Mouse (Mus musculus) hindbrain, embryonic 15.5 days (tissue): ENCODE data around the gene Zfp428. TPM values are rescaled to one million over a fixed set of nuclear protein-coding genes. Genes with fewer than 3 reads are reported as not detected.

ENCODE experiments used
- ATAC-seq: fragments of 200-750 bp; cut with Nextera tagmentation; 2 replicates; pipeline ENCODE4 v1.8.0; 2017; ENCODE audit warnings: low read depth, moderate number of reproducible peaks, moderate TSS enrichment; ENCODE audit not compliant: low FRiP score
- H3K27ac ChIP-seq: fragments of 300-500 bp; sonication (generic); replicated peaks from 2 replicates; pipeline ENCODE4 v1.5.1; 2015; ENCODE audit warnings: mild to moderate bottlenecking, inconsistent platforms
- H3K27me3 ChIP-seq: fragments of 300-500 bp; sonication (generic); 2 replicates; pipeline ENCODE4 v1.6.1; 2015; ENCODE audit warnings: control low read depth, inconsistent platforms
- H3K36me3 ChIP-seq: fragments of 300-500 bp; sonication (generic); 2 replicates; pipeline ENCODE4 v1.6.1; 2015; ENCODE audit warnings: control low read depth, inconsistent platforms
- H3K4me1 ChIP-seq: fragments of 300-500 bp; sonication (generic); replicated peaks from 2 replicates; pipeline ENCODE4 v1.6.1; 2015; ENCODE audit warnings: control low read depth, inconsistent platforms
- H3K4me2 ChIP-seq: fragments of 300-500 bp; sonication (generic); 2 replicates; pipeline ENCODE4 v1.6.1; 2015; ENCODE audit warnings: moderate library complexity, mild to moderate bottlenecking, inconsistent platforms
- H3K4me3 ChIP-seq: fragments of 300-500 bp; sonication (generic); 2 replicates; pipeline ENCODE4 v1.5.1; 2015; ENCODE audit warnings: mild to moderate bottlenecking, inconsistent platforms
- H3K9ac ChIP-seq: fragments of 300-500 bp; sonication (generic); 2 replicates; pipeline ENCODE4 v1.6.1; 2015; ENCODE audit warnings: inconsistent platforms
- H3K9me3 ChIP-seq: fragments of 300-500 bp; sonication (generic); 2 replicates; pipeline ENCODE4 v1.6.1; 2016; ENCODE audit warnings: control low read depth, inconsistent platforms
- WGBS: fragments of 180-500 bp; shearing (Covaris S2); methylation state at CpG from one replicate; pipeline ENCODE4 v1.1.7; 2015; 5-methylcytosine and 5-hydroxymethylcytosine counted together
- polyA plus RNA-seq: library from polyadenylated mRNA; unstranded; fragments of >200 nt; fragmentation: Nextera tagmentation; extraction: Ambion mirVana; gene quantifications from 2 replicates; pipeline ENCODE4 v1.2.1, GENCODE M21; 2015

The Zfp428 gene
- polyA plus RNA-seq = 281 and 307 TPM in 2 replicates

DNA sequence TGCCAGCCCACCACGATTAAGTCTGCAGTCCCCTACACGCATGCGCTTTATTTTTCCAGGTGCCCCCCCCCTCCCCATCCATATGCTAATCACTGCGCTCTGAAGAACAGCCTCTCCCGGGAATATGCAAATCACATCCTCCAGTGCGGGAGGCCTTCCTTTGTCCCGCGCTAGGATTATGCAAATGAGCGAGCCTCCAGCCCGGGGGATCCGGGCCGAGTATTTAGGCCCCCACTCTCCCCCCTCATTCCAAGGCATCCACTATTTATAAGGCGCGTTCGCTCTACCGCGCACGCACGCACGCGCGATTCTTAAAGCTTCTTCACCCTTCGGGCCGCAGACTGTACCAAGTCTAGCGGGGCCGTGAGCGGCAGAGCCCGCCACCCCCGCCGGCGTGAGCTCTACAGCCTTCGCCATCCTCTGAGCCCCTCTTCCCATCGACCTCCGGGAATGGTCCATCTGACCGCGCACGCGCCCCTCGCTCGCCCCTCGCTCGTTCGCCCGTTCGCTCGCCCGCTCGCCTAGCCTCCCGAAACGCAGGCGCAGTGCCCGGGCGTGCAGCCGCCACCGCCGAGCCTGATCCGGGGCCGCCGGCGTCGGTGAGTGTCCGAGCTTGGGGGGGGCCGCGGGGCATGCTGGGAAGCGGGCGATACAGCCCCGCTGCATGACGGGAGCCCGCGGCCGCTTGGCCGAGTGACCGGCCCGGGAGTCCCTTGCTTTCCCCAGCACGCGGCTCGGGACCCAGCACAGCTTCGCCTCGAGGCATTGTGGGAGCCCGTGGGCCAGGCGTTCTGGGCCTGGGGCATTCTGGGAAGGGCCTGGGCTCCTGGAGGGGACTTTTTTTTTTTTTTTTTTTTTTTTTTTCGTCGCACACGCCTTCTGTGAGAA is at the start of gene Zfp428:
Gene Zfp428, plus strand, starts transcription at position 169 of the 888 bp plus-strand sequence.
- peak within 1 kb of the TSS; percentile 100 for H3K27ac ChIP-seq
- no peaks in the 10 kb centered on the region for H3K27me3 ChIP-seq
- peak; percentile 93 for ATAC-seq
- H3K9ac ChIP-seq = peak within 1 kb of the TSS; percentile 85
- peak within 1 kb of the TSS; percentile 72 for H3K4me2 ChIP-seq
- peaks cover 57% of the 10 kb centered on the region for H3K4me1 ChIP-seq
- 0 out of 2 replicates have a peak, but pooled peaks cover 16% of the 10 kb centered on the region for H3K36me3 ChIP-seq
- under 1% methylated on average over 84 of the region's 84 CpGs for WGBS
- no peaks in the 10 kb centered on the region for H3K9me3 ChIP-seq
- peak within 1 kb of the TSS; percentile 68 for H3K4me3 ChIP-seq

- Histone ChIP-seq H3K4me1 (peaks cover 5% of the 10 kb centered on the region), H3K9me3 (no peaks in the 10 kb centered on the region), H3K36me3 (no peaks in the 10 kb centered on the region), H3K27me3 (no peaks in the 10 kb centered on the region), H3K4me2 (no peak overlapping the region), H3K4me3 (no peak overlapping the region), H3K27ac (no peak overlapping the region), H3K9ac (no peak overlapping the region)
- WGBS = 73% methylated on average over 10 of the region's 10 CpGs
- no peak for ATAC-seq
Measured at GRCm38 (mm10) chr7:24457726-24458370, 49.0 kb upstream of the Zfp428 start.

- no peak overlapping the region for H3K27ac ChIP-seq
- 80% methylated on average over 5 of the region's 5 CpGs for WGBS
Measured at GRCm38 (mm10) chr7:24459440-24459839, 47.4 kb upstream of the Zfp428 start.

DNA sequence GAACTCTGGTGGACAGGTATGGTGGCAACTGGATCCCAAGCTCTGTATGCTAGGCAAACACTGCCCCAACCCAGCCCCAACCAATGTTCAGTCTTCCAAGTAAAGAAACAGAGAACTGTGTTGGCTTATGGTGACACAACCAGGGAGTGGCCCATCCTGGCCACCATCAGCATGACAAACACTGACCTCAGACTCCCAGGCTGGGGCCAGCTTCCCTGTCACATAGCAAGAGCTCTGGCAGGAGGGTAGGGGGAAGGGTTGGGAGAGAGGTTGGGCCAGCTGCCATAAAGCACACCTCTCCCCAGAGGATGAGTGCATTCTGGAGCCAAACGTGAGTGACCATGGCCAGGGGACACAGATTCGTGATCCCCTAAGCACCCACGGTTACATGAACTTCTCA is 47.0 kb upstream of the Zfp428 start:
- no peak overlapping the region for H3K4me2 ChIP-seq
- WGBS = 61% methylated on average over 3 of the region's 3 CpGs
- no peak for ATAC-seq

More at GRCm38 (mm10) chr7:24459440-24459839, 47.4 kb upstream of the Zfp428 start:
- H3K4me1 ChIP-seq = peaks cover 9% of the 10 kb centered on the region
- H3K27me3 ChIP-seq = no peaks in the 10 kb centered on the region
- no peak overlapping the region for H3K4me2 ChIP-seq
- no peaks in the 10 kb centered on the region for H3K36me3 ChIP-seq
- no peak for ATAC-seq
- H3K4me3 ChIP-seq = no peak overlapping the region
- H3K9me3 ChIP-seq = no peaks in the 10 kb centered on the region
- H3K9ac ChIP-seq = no peak overlapping the region

DNA sequence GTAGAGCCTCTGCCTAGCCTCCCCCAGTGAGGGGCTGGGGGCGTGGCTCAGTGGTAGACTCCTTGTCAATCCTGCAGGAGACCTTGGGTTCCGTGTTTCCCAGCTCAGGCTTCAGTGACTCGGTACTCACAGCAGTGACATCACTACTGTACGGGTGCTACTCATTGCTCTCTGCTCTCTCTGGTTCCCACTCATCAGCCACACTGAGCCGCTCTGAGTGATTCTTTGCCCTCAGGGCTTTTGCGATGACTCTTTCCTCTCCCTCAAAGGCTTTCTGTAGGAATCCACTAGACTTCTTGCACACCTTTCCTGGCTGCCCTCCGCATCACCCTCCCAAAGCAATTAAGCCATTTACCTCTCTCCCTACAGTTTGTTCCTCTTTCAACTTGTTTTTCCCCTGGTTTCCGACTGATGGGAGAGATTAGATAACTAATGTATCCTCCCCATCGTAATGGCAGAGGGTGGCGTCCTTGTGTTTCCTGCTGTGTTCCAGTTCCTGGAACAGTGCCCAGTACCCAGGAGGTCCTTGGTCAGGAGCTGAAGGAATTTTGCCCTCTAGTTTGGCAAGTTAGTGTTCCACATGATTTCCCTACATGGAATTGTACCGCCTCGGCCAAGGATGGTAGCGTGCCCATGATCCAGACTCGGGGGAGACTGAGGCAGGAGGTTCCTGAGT is 45.3 kb upstream of the Zfp428 start:
- Histone ChIP-seq H3K4me3 (no peak overlapping the region), H3K36me3 (no peaks in the 10 kb centered on the region), H3K9ac (no peak overlapping the region), H3K4me1 (peaks cover 9% of the 10 kb centered on the region), H3K9me3 (no peaks in the 10 kb centered on the region), H3K27ac (no peak overlapping the region), H3K27me3 (no peaks in the 10 kb centered on the region), H3K4me2 (no peak overlapping the region)
- 63% methylated on average over 14 of the region's 14 CpGs for WGBS
- ATAC-seq = no peak

More for the DNA sequence above, 47.0 kb upstream of the Zfp428 start:
- no peak overlapping the region for H3K27ac ChIP-seq
- no peak overlapping the region for H3K4me3 ChIP-seq
- H3K4me1 ChIP-seq = peaks cover 9% of the 10 kb centered on the region
- H3K9me3 ChIP-seq = no peaks in the 10 kb centered on the region
- H3K27me3 ChIP-seq = no peaks in the 10 kb centered on the region
- no peak overlapping the region for H3K9ac ChIP-seq
- no peaks in the 10 kb centered on the region for H3K36me3 ChIP-seq

DNA sequence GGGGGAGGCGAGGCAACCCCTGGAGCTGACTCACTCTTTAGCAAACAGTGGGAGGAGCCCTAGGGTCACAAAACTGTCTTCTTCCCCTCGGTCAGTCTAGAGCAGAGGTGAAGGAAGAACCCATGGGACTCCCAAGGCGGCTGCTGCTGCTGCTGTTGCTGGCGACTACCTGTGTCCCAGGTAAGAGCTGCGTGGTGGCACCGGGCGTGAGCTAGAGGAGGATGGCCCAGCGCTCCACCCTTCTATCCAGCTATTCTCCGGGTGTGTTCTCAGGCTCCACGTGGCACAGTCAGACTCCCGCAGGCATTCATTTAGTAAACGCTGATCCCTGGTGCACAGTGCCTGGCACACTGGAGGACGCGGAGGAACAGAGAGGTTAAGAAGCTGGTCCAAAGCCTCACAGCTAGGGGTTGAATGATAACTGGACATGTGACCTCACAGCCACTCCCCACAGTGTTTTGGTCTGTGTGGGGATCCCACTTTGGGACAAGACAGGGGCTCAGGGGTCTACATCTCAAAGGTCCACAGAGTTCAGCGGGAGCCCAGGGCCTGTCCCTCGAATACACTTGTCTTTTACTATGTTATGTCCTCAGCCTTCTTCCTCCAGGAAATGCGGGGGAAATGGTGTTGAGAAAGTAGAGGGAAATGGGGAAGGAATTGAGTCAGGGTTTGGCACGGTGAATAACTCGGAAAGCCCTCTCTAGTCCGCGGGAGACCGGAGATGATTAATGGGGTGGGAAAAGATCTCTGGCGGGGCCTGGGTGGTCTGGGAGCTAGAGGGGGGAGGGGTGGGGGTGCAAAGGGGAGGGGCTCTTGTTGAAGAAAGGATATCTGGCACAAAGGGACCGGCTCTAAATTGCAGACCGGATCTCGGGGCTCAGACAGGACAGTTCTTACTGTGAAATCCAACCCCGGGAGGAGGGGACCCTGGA is 44.2 kb upstream of the Zfp428 start, which contains the start of gene Plaur:
Gene Plaur, plus strand, starts transcription at position 97 of the 932 bp plus-strand sequence.
- WGBS = 5% methylated on average over 27 of the region's 27 CpGs
- no peak within 1 kb of the TSS for H3K9ac ChIP-seq
- no peaks in the 10 kb centered on the region for H3K27me3 ChIP-seq
- no peak within 1 kb of the TSS for H3K27ac ChIP-seq
- H3K36me3 ChIP-seq = no peaks in the 10 kb centered on the region
- ATAC-seq = peak; percentile 49
- no peak within 1 kb of the TSS; the same call in 1 of the 2 replicates for H3K4me3 ChIP-seq
- no peaks in the 10 kb centered on the region for H3K9me3 ChIP-seq
- peak within 1 kb of the TSS; percentile 20 for H3K4me2 ChIP-seq
- H3K4me1 ChIP-seq = peaks cover 9% of the 10 kb centered on the region

- Histone ChIP-seq H3K4me2 (no peak overlapping the region), H3K9me3 (no peaks in the 10 kb centered on the region), H3K9ac (no peak overlapping the region), H3K4me1 (peaks cover 9% of the 10 kb centered on the region), H3K27me3 (no peaks in the 10 kb centered on the region), H3K4me3 (no peak overlapping the region), H3K27ac (no peak overlapping the region), H3K36me3 (no peaks in the 10 kb centered on the region)
- WGBS = 94% methylated on average over 6 of the region's 6 CpGs
- ATAC-seq = no peak
Measured at GRCm38 (mm10) chr7:24466835-24467234, 40.0 kb upstream of the Zfp428 start.

GRCm38 (mm10) chr7:24467886-24468285 is 38.9 kb upstream of the Zfp428 start:
- H3K9me3 ChIP-seq = no peaks in the 10 kb centered on the region
- no peak overlapping the region for H3K4me3 ChIP-seq
- no peak overlapping the region for H3K27ac ChIP-seq
- no peak overlapping the region for H3K4me2 ChIP-seq
- H3K4me1 ChIP-seq = peaks cover 4% of the 10 kb centered on the region
- WGBS = 87% methylated on average over 5 of the region's 5 CpGs
- H3K36me3 ChIP-seq = no peaks in the 10 kb centered on the region
- ATAC-seq = no peak
- no peaks in the 10 kb centered on the region for H3K27me3 ChIP-seq
- no peak overlapping the region for H3K9ac ChIP-seq

GRCm38 (mm10) chr7:24469126-24469525 is 37.7 kb upstream of the Zfp428 start:
- Histone ChIP-seq H3K36me3 (no peaks in the 10 kb centered on the region), H3K4me3 (no peak overlapping the region), H3K9ac (no peak overlapping the region), H3K27me3 (no peaks in the 10 kb centered on the region), H3K4me2 (no peak overlapping the region), H3K27ac (no peak overlapping the region), H3K9me3 (no peaks in the 10 kb centered on the region), H3K4me1 (no peaks in the 10 kb centered on the region)
- WGBS = 89% methylated on average over 3 of the region's 3 CpGs
- ATAC-seq = no peak

- Histone ChIP-seq H3K36me3 (no peaks in the 10 kb centered on the region), H3K27me3 (no peaks in the 10 kb centered on the region), H3K9ac (no peak overlapping the region), H3K9me3 (no peaks in the 10 kb centered on the region), H3K4me2 (no peak overlapping the region), H3K4me3 (no peak overlapping the region), H3K4me1 (peaks cover 6% of the 10 kb centered on the region; the same call in 1 of the 2 replicates), H3K27ac (no peak overlapping the region)
- ATAC-seq = no peak
- WGBS = 96% methylated on average over 7 of the region's 7 CpGs
Measured at GRCm38 (mm10) chr7:24470356-24470755, 36.5 kb upstream of the Zfp428 start.

DNA sequence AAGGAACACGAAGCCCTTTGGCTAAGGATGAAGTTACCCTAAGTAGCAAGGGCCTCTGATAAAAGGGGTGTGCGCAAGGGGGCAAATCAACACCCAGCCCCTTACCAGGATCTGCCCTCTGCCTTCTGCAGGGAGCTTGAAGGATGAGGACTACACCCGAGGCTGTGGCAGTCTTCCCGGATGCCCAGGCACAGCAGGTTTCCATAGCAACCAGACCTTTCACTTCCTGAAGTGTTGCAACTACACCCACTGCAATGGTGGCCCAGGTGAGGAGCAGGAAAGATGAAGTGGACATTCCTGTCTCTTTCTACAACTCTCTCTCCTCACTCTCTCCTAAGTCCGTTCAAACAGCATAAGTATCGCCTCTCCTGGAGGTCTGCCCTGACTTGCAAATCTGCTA is 34.4 kb upstream of the Zfp428 start:
- Histone ChIP-seq H3K4me2 (no peak overlapping the region), H3K9ac (no peak overlapping the region), H3K9me3 (no peaks in the 10 kb centered on the region), H3K36me3 (no peaks in the 10 kb centered on the region), H3K27me3 (no peaks in the 10 kb centered on the region), H3K4me1 (peaks cover 6% of the 10 kb centered on the region; the same call in 1 of the 2 replicates), H3K4me3 (no peak overlapping the region), H3K27ac (no peak overlapping the region)
- 68% methylated on average over 6 of the region's 6 CpGs for WGBS
- no peak for ATAC-seq
